Comparison of ENCODE assay signal across 24 mouse cellular contexts in genomic region chr4:81465172-81465571, GRCm38 (mm10). TPM values are rescaled to one million over a fixed set of nuclear protein-coding genes. Genes with fewer than 3 reads are reported as not detected.
"Had no signal": no experiment of that assay in that cellular context is flagged by ENCODE, and none has a peak within 500 bp of the region (broad histone marks: within the 10 kb centered on the region; RNA-seq: fewer than 3 reads in every experiment).

No protein-coding gene starts in this region.

- H3K4me1 ChIP-seq: kidney, embryonic 15.5 days; limb, embryonic 12.5 days; limb, embryonic 15.5 days; midbrain, embryonic 15.5 days; neural tube, embryonic 13.5 days had no signal

- DNase-seq: kidney, adult 8-10 months; kidney, postnatal 10 days; kidney, postnatal 36 days; left cerebral cortex, postnatal 4 days; liver, postnatal 0 days; lung, embryonic 14.5 days; right cerebral cortex, adult 18-20 months; right cerebral cortex, postnatal 14 days; right cerebral cortex, postnatal 4 days; thymus, adult 2 months; thymus, postnatal 14 days; thymus, postnatal 4 days had no signal

- H3K27me3 ChIP-seq: kidney, embryonic 15.5 days; limb, embryonic 12.5 days; limb, embryonic 15.5 days; midbrain, embryonic 15.5 days; neural tube, embryonic 13.5 days had no signal

- H3K27ac ChIP-seq: kidney, embryonic 15.5 days; limb, embryonic 12.5 days; limb, embryonic 15.5 days; liver, embryonic 14.5 days; macrophage; midbrain, embryonic 15.5 days; neural tube, embryonic 13.5 days; stomach, postnatal 0 days had no signal

- ATAC-seq: liver, postnatal 0 days; lung, postnatal 0 days; midbrain, embryonic 15.5 days had no signal

- H3K4me3 ChIP-seq: kidney, embryonic 15.5 days; limb, embryonic 12.5 days; limb, embryonic 15.5 days; midbrain, embryonic 15.5 days; myocyte; neural tube, embryonic 13.5 days had no signal

- H3K4me2 ChIP-seq: kidney, embryonic 15.5 days; limb, embryonic 12.5 days; limb, embryonic 15.5 days; liver, embryonic 11.5 days; lung, embryonic 14.5 days; midbrain, embryonic 15.5 days; neural tube, embryonic 13.5 days had no signal

- H3K9me3 ChIP-seq: kidney, embryonic 15.5 days; limb, embryonic 12.5 days; limb, embryonic 15.5 days; midbrain, embryonic 15.5 days; neural tube, embryonic 13.5 days had no signal

- H3K36me3 ChIP-seq: kidney, embryonic 15.5 days; limb, embryonic 12.5 days; limb, embryonic 15.5 days; midbrain, embryonic 15.5 days; neural tube, embryonic 13.5 days had no signal

- H3K9ac ChIP-seq: kidney, embryonic 15.5 days; limb, embryonic 12.5 days; limb, embryonic 15.5 days; liver, embryonic 14.5 days; liver, postnatal 0 days; lung, embryonic 14.5 days; midbrain, embryonic 15.5 days; neural tube, embryonic 13.5 days had no signal

RNA-seq across cellular contexts. Expression of gene Mpdz, which starts 22.6 kb away (rescaled TPM):
- total RNA-seq: monocyte, adult 5-6 weeks had no signal
- polyA plus RNA-seq: macrophage had no signal
